ENCODE assay signal across 8 mouse cellular contexts in the genomic region with DNA sequence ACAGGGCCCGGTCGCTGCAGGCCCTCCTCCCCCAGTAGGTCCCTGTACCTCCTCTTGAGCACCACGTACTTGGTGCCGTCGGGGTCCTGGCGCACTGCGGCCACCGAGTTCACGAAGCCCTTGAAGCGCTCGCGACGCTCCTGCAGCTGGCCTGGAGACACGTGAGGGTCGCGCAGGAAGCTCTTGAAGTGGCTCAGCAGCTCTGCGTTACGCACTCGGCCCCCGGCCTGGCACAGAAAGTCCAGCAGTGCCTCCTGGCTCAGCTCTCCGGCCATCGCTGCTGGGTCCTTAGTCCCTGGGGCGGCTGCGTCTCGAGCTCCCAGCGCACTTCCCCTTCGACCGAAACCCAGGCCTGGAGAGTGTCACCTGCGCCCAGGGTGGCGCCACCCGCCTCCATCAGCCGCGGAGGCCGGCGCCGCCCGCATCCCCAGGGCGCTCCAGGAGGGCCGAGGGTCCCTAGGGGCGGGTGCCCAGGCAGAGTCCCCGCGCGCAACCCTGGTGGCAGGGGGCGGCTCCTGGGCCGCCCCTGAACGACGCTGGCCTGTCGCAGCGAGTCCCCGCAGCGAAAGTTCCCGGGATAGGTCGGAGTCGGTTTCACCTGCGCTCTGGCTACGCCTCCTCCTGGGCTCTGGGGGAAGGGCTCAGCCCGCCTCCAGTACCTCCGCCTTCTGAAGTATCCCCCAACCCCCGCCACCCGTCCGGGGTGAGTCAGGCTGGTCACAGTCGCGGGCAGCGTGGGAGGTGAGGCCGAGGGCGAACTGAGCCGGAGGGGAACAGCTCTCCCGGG. TPM values are rescaled to one million over a fixed set of nuclear protein-coding genes. Genes with fewer than 3 reads are reported as not detected.
A peak's percentile ranks its signal among the peaks of the same experiment; 100 is the strongest.
DNase-seq lines count a peak whose midpoint lies in the region; ATAC-seq and TF ChIP-seq lines count a peak whose summit lies in the region.

A gene (minus strand): TSS at position 439 of the 787 bp plus-strand sequence.

- no peak within 1 kb of the TSS for H3K27ac ChIP-seq in spleen, adult 2 months (ENCODE audit: insufficient read depth, low read length)
- H3K27ac ChIP-seq in left cerebral cortex, adult 2 months: peak within 1 kb of the TSS; percentile 92

- H3K27me3 ChIP-seq in spleen, adult 2 months (ENCODE audit: control insufficient read depth, insufficient read depth, low read length): peaks cover 17% of the 10 kb centered on the region

- intact Hi-C loops in left cerebral cortex, adult 2 months (cut with DNase I): loop anchor here (2.0 to 5.0 kb wide), 3 partner anchors 44 to 118 kb away; no protein-coding TSS in a partner anchor

- peak within 1 kb of the TSS; percentile 10; the same call in 1 of the 2 replicates for H3K4me3 ChIP-seq in spleen, adult 2 months (ENCODE audit: extremely low read depth, insufficient read depth, insufficient read length)
- H3K4me3 ChIP-seq in left cerebral cortex, adult 2 months: peak within 1 kb of the TSS; percentile 69

- 4% methylated on average over 68 of the region's 68 CpGs for WGBS in spleen, adult 2 months

- peaks cover 5% of the 10 kb centered on the region; the same call in 1 of the 2 replicates for H3K4me1 ChIP-seq in spleen, adult 2 months (ENCODE audit: control insufficient read depth, insufficient read depth, insufficient read length)

- DNase-seq in spleen, adult 2 months (ENCODE audit: low read depth in 1 of 2, low spot score in 2 of 2): peak in 1 of 2 experiments; percentile 12
- DNase-seq in spleen, postnatal 10 days (ENCODE audit: low spot score in 2 of 2): no peak
- peak; percentile 65 for DNase-seq in embryo, embryonic 10 days (ENCODE audit: low spot score)
- DNase-seq in left cerebral cortex, adult 2 months (ENCODE audit: extremely low spot score in 1 of 2, low spot score in 2 of 2): peak; percentile 61 to 69
- DNase-seq in lung, postnatal 36 days: peak; percentile 83
- DNase-seq in right cerebral cortex, postnatal 14 days: peak; percentile 29
- no peak for DNase-seq in gastrocnemius, adult 18-20 months (ENCODE audit: low spot score)

- ATAC-seq in hematopoietic stem cell, adult 5-6 weeks (replicated peaks in 1 of 2; ENCODE audit: insufficient read depth in 1 of 2, low FRiP score in 2 of 2, low TSS enrichment in 1 of 2, low read depth in 1 of 2, poor library complexity in 2 of 2, severe bottlenecking in 2 of 2): peak; percentile 4 to 38; a peak in 1 of 4 replicates

- no peak for TF ChIP-seq CTCF in spleen, adult 2 months (IDR thresholded peaks at IDR 0.05; ENCODE audit: extremely low read depth, insufficient read depth, insufficient read length, insufficient replicate concordance)
- no peak; the same call in none of the 2 replicates for TF ChIP-seq CTCF in left cerebral cortex, adult 2 months (IDR thresholded peaks at IDR 0.05)

- TF ChIP-seq POLR2A in spleen, adult 2 months (IDR thresholded peaks at IDR 0.05; ENCODE audit: low read depth, low read length): no peak

- no peaks in the 10 kb centered on the region for H3K36me3 ChIP-seq in spleen, adult 2 months (ENCODE audit: control insufficient read depth, insufficient read depth, low read length)

RNA-seq across cellular contexts. Expression of the gene that starts here (rescaled TPM):
- not detected in 2 replicates for polyA plus RNA-seq in spleen, adult 2 months (2012; rRNA removed)
- 0.19 TPM in 1 of 2 replicates, not detected in the other for total RNA-seq in hematopoietic stem cell, adult 5-6 weeks (2017)
- total RNA-seq in left cerebral cortex, adult 2 months (2021): 10 to 100 TPM; 24.2 to 26.4 TPM
- under 1 TPM in 1 of 2 experiments, not detected in 1; 0.07 TPM for total RNA-seq in gastrocnemius, adult 18-20 months (2021)

Comparison
In these comparisons a context has a peak if more than half of its experiments do, and no peak if none do; other contexts are left out.
1. RNA of the gene that starts here (total RNA-seq): 24.2 to 26.4 TPM in left cerebral cortex, adult 2 months; 0.07 TPM in gastrocnemius, adult 18-20 months and 0.19 TPM in hematopoietic stem cell, adult 5-6 weeks; every median in the first group is over 10 times any median in the second.
2. Peak in ATAC-seq in hematopoietic stem cell, adult 5-6 weeks; RNA of the gene not detected or under 1 TPM.
3. DNase-seq: peak in embryo, embryonic 10 days (single experiment), left cerebral cortex, adult 2 months (2 of 2), lung, postnatal 36 days (single experiment) and right cerebral cortex, postnatal 14 days (single experiment); none in spleen, postnatal 10 days (0 of 2) and gastrocnemius, adult 18-20 months (single experiment).